Mouse (Mus musculus) gastrocnemius, adult 8-10 months (tissue): ENCODE measurements at regions not wholly inside any gene's neighbourhood (a gene's known extent, or its start where the extent isn't known, plus 50 kb on each side); places are given as distances from the start of the nearest gene placed in this dataset.

ENCODE experiments used
- DNase-seq, 2 experiments: peaks; one replicate each; pipeline ENCODE4 v3.0.0; 2022; ENCODE audit warnings: low spot score in 2 of 2

DNA sequence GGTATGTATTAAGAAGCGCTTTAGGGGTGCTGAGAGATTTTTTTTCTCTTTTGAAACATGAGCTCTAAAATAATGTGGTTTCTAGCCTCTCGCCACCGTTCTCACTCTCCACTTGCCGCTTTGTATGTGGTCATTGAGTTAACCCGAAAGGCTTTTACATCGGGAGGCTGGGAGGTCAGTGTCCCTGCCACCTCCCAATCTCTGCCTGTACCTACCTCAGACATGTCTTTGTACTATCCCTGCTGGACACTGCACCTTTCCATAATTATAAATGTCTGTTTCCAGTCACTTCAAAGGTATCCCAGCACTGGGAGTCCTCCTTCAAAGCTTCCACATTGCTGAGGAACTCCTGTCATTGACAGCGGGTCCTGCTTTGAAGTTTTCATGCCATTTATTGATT lies 347.6 kb upstream of the Tbc1d2b start:
- DNase-seq = no peak

DNA sequence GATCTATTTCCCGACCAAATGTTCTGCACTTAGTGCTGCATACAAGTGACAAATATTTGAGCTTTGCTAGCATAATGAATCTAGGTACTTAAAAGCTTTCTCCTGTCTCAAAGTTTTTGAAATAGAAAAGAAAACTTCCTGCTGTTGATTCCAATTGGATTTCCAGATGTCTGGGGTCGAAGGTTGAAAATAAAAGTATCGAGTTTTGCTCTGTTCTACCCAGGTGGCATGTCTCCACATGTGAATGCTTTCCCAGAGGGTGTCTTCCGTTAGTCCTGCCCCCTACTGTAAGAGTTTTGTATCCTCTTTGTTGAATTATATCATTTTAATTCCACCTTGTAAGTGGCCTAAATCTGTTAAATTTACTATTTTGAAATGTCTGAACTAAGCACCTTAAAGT lies 327.3 kb upstream of the Tbc1d2b start:
- no peak for DNase-seq

DNA sequence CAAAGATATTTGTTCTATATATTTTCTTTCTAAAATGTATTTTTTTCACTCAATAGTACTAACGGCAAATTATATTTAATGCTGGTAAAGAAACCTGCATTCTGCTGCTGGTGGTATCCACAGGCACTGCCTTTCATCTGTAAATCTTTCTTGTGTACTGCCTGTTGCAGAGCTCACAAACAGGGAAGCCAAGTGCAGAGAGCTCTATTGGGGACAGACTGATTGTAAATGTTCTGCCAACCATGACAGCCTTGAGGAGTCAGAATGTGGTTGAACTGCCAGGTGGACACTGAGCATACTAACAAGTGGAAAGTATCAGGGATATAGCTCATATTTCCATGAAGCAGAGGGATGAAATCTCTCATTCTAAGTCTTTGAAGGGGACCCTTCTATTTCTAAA lies 286.1 kb upstream of the Tbc1d2b start:
- no peak for DNase-seq

DNA sequence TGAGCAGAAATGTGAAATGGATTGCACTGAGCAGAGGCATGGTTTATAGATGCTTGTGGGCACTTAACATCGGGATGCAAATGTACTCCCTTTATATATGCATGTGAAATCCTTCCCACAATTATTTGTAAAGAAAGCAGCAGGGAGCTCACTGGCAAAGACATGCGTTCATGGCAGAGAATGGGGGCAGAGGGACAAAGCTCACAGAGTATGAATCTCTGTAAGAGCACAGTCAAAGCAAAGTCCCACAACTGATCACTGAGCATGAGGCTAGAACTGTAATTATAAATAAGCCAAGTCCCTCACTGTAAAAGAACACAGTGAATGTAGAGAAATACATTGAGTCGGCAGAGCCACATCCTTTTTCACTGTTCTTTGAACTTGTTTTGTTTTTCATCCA lies 285.6 kb upstream of the Tbc1d2b start:
- DNase-seq = no peak

DNA sequence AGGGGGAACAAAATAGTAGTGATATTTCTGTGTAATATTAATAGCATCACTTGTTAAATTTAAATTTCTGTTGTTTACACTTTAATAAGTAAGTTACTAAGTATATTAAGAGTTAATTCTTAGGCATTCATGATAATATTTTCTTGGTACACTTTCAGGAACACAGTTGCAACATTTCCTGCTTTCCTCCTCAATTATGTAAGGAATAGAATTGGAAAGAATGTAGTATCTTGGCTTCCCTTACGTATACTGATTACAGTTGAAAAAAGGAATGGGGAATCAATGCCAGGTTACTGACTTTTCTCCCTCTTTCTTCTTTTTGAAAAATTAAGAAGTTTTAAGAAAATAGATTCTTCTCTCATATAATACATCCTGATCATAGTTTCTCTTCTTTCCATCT lies 277.3 kb upstream of the Tbc1d2b start:
- no peak for DNase-seq

DNA sequence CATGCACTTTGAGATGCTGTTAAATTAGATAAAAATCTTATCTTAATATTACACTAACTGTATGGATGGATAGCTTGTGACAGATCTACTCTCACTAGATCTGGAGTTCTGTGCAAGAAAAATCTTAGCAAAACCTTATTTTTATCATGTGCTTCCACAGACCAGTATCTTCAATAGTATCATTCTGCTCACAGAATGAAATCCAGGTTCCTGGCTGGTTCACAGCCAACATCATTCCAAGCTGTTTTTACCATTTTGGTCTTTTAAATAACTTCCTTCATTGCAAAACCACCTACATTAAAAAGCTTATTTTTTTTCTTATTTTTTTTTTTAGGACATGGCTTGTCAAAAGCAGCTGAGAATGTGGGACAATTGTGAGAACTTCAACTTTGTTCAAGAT lies 276.1 kb upstream of the Tbc1d2b start:
- DNase-seq = no peak

DNA sequence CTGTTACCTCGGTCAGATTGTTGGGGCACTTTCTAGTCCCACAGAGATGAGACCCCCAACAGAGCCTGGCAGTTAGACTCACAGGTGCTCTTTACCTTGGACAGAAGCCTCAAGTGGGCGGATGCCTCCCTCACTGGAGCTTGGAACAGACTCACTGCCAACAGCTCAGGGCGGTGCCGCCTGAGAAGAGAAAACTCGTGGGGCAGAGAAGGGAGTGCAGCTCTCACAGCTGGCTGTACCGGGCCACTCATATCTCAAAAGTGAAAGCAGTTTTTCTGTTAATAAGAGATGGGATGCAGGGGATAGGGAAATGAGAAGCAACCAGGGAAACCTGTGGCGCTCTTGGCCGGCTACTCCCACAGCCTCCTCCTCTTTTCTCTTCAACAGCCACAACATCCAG lies 267.1 kb upstream of the Tbc1d2b start:
- peak; percentile 5 to 7 for DNase-seq

DNA sequence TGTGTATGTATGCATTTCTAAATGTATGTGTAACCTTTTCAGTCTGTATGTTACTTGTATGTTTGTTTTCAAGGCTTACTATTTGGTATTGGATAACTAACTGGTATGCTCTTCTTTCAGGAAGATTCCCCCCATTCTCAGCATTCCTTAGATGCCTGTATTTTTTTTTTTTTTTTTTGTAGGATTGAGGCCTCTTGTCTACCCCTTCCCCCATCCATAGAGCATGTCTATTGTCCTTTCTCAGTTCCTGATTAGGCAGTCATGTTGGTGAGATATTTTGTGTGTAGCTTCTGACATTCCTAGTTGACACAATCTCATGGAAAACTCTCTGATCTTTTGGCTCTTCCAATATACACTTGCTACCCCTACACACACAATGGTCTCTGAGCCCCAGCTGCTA lies 262.8 kb upstream of the Tbc1d2b start:
- no peak for DNase-seq

DNA sequence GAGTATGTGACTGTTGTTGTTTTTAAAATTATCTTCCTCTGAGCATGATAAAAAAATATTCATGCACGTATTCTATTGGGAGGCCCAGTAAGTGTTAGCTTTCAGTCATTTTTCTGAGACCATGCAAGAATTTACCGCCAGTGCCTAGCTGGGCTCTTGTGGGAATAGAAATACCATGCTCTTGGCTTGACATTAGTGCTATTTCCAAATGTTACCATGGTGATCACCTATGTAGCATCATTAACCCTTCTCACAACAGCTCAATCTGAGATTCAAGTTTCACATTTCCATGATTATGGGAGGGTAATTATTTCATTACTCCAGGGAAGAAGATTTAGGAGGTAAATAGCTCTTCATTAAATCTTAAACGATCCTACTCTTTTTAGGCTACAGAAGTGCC lies 250.6 kb upstream of the Tbc1d2b start:
- DNase-seq = no peak

DNA sequence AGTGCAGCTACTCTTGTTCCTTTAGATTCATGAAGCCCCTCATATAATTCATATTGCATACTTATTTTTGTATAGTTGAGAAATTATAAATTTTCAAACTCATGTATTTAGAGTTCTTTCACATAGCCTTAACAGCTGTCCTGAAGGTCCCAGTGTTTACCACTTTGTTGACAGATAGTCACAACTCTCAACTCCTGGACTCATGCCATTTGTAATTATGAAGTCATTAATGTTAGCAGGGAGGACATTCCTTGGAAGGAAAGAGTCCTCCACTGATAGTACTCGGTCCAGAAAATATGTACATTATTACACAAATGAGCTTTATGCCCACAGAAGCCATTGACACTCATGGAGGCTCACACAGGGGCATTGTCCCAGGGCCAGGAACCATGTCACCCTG lies 224.3 kb upstream of the Tbc1d2b start:
- DNase-seq = no peak

DNA sequence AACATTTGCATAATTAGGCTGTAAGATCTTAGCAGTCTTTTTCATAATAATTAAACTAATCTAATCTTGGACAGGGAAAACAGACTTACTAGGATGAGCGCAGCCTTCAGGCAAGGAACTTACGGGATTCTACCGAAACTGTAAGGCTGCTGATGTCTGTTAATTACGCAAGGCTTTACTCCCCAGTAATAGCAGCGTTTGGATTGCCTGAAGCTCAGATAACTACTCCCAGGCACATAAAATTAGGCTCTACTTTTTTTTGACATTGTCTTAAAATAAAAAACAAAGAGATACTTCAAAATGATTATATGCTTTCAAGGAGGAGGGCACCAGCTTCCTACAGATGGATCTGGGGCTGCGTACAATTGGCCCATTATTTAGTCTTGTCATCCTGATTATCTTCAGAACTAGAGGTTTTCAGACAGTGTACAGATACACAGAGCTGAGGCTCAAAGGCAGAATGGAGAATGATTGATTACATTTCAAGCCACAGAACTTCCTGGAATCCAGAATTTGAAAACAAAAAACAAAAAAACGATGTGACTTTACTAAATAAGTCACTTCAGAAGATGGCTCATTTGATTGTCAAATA lies 220.1 kb upstream of the Tbc1d2b start:
- DNase-seq = no peak

DNA sequence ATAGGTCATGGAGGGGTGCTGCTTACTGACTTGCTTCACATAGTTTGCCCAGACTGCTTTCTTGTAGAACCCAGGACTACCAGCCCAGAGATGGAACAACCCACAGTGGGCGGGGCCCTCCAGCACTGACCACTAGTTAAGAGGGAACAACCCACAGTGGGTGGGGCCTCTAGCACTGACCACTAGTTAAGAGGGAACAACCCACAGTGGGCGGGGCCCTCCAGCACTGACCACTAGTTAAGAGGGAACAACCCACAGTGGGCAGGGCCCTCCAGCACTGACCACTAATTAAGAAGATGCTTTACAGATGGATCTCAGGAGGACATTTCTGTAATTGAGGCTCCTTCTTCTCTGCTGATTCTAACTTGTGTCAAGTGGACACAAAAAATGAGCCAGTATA lies 180.0 kb upstream of the Tbc1d2b start:
- no peak for DNase-seq

DNA sequence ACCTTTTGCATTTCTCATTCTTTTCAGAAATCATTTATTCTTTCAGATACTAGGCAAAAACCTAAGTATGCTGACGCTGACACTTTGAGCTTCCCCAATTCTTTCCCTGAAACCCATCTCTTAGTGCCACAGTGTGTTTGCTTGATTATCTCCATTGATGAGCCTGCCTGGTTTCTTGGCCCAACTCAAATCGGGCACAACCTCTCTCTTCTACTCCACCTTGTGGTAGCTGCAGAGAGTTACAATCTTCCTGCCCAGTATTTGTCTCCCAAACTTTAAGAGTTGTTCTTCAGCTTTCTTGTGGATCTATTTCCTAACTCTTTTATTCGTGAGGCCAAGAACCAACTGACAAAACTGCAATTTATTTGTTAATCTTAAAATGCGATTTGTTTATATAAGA lies 176.4 kb upstream of the Tbc1d2b start:
- DNase-seq = no peak

DNA sequence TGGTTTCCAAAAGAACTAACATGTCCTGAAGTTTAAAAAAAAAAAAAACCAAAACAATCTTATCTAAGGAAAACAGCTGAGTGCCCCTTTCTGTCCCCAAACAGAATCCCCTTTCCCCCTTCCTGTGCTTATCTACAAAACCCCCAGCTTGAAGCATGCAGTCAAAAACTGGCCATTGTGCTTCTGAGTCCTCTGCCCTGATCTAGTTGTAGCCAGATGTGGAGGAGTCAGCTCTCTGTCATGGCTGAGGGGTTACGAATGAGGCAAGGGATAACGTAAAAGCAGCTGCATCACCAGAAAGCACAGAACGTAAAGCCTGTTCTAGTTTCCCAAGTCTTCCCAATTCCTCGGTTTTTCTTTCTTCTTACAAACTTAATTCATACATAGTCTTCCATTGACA lies 164.3 kb upstream of the Tbc1d2b start:
- DNase-seq = no peak

DNA sequence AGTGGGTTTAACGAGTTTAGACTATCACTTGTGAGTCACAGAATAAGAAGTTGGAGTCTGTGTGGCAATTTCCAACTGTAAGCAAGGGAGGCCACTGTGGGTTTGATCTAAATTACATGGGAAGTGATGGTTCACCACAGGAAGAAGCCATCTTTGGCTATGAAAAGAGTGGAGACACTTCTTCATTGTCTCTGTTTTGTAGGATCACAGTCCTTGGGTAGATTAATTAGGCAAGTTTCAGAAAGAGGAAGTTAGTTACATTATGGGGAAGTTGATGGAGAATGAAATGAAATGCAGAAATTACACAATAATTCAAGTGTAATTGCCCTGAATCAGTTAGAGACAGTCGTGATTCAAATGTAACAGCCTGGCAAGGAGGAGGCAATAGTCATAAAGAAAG lies 160.3 kb upstream of the Tbc1d2b start:
- DNase-seq = no peak

DNA sequence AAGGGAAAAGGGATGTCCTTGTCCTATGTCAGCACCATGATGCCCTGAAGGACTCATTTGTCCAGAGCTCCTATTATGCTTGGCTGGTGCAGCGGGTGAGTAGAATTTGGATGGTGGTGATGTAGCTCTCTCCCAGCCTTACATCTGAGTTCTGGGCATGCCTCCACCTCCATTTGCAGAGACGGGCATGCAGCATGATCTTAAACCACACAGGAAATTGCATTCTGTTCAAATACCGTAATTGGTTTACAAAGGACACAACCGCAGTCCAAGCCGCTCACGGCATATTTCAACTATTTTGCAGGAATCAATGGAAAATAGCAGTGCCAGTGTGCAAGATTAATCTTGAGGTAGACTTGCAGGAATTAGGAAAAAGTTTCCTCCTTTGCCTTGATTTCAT lies 151.1 kb upstream of the Tbc1d2b start:
- DNase-seq = no peak

DNA sequence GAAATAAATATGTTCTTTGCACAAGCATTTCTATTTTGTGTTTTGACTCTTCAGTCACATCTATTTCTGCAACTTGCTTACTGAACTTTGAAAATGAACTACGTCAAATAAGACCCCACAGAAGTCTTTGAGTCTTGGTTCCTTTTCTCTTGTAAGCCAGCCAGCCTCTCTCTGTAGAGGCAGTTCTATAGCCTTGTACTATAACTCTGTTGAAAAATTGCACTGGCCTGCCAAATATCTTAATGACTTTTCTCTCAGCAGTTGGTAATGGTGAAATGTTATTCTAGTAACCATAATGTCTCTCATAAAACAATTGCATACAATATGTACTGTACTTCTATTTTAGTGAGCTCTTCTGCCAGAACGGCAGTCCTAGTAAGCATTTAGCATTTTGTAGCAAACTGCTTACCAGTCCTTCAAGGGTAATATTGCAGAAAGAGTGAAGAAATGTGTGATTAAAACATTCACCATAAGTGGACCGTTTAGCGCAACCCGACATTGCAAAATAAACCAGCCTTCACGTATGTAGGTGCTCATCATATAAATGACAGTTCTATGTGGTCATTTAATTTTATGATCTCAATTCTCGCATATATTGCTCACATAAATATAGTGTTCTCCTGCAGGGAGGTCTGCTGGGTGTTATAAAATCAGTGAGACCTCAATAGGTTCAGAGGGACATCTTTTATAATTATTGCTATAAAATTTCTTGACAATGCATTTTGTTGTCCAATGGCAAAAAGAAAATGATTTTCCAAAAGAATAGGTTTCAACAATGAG lies 149.3 kb upstream of the Tbc1d2b start:
- DNase-seq = no peak

DNA sequence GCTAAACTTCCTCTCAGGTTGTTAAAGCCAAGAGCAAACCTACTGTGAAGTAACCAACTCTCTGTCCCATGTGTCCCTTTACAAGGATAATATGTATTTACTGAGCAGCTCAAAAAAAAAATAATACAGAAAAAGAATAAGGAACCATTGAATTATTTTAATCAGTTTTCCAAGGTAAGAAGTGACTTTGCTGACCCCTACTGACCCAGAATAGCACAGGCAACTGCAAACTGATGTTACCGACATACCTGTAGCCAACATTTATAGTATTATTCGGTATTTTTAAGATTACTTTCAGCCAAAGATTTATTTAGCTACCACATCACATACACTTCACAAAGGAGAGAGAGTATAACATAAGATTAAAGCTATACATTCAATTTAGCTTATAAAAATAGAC lies 138.2 kb upstream of the Tbc1d2b start:
- DNase-seq = no peak

DNA sequence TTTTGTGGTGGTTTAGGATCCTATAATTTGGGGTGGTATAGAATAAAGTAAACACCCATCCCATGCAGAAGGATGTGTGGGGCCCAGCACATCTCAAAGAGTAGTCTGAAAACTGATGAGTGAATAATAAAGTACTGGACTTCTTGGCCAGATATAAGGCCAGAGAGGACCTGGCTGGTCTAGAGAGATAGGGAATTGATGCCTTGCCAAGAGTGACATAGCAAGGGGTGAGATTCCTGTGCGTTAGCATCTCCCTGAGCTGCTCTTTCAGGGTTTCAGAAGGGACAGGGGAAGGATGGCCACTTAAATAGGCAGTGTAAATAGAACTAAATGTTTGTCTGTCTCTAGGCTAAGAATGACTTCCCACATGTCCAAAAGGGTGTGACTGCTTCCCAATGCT lies 137.0 kb upstream of the Tbc1d2b start:
- DNase-seq = no peak

DNA sequence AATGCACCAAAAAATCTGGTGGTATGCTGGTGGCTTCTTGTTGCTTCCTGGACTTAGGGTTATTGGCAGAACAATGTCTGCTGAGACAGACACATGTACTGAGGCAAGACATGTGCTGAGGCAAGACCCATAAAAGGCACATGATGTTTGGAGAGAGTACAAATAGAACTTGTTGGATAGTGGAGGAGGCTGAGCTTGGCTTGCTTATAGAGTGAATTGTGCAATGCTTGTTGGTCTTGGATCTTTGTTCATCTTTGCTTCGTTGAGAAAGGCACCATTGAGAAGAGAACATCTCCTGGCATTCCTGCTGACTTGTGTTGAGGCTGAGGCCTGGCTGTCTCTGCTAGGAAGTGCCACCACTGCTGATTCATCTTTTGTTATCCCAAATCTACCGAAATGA lies 117.8 kb upstream of the Tbc1d2b start:
- DNase-seq = no peak

DNA sequence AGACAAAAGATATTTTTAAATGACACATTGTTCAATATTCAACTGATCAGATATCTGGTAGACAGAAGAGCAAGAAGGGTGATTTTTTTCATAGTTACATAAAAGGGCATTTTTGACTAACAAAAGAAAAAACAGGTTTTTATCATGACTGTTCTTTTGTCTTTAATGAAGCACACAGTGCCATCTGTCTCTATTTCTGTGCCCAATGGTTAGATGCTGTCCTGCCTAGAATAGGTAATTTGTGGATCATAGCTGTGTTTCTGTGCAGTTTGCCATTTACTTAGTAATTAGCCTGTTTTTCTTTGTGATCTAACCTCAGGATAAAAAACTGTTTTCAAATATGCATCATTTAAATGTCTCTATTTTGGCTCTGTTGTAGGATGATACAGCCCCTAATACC lies 114.4 kb upstream of the Tbc1d2b start:
- no peak for DNase-seq

DNA sequence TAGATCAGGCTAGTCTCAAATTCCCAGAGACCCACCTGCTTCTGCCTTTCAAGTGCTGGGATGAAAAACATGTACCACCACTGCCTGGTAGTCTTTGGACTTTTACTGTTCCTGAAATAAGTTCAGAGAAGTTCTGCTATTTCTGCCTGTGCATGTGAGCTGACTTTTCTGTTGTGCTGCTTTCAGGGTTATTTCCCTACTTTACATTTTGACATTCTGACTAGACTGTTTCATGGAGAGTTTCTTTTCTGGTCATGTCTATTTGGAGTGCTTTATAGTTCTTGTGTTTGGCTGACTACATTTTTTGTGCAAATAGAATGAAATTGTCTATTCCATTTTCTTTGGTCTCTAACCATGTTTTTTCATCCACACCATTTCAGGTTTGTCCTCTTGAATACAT lies 109.5 kb upstream of the Tbc1d2b start:
- DNase-seq = no peak

DNA sequence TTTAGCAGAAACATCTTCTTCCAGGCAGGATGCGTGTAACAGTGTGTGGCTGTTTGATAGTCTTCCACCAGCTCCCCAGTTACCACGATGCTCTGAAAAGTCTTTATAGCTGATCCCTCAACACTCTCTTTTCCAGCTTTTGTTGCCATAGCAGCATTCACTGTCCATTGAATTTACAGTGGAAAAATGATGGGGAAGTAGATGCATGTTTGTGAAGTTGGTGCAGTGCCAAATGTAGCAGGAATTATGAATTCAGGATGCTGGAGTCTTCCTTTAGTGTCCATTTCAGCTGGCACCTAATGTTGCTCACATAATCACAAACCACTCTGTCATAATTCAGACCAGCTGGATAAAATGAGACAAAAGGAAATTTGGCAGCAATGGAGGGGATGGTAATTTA lies 99.0 kb upstream of the Tbc1d2b start:
- no peak for DNase-seq

DNA sequence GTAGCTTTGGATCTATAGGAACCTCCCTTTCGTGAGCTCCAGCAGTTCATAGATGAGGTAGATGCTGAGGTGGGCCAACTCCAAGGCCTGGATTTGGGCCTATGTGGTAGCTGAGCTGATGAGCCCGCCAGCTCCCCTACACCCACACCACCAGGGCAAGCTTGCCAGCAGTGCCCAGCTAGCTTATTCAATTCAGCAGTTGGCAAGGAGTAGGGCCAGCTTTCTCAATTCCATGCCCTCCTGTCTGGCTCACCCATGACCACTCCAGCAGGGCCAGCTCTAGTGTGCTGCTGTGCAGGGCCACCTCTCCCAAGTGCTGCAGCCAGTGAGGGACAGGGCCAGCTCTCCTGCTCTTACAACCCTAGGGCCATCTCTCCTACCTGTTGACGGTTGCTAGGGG lies 97.1 kb upstream of the Tbc1d2b start:
- DNase-seq = no peak
